Mouse (Mus musculus) brain, embryonic 14.5 days (tissue): Measurements from ENCODE around the gene Hoxd11. TPM values are rescaled to one million over a fixed set of nuclear protein-coding genes. Genes with fewer than 3 reads are reported as not detected.

Experiments
- DNase-seq: peaks from one replicate; pipeline ENCODE4 v3.0.0-alpha.2; 2011; ENCODE audit warnings: low read depth
- CTCF ChIP-seq: fragments of 200-500 bp; IDR thresholded peaks from 2 replicates; pipeline ENCODE4 v1.5.1; 2012; ENCODE audit warnings: inconsistent platforms, mild to moderate bottlenecking, moderate library complexity, borderline replicate concordance; ENCODE audit not compliant: insufficient read depth, insufficient read length; ENCODE audit errors: extremely low read depth
- POLR2A ChIP-seq: fragments of 200-500 bp; IDR thresholded peaks from 2 replicates; pipeline ENCODE4 v1.6.1; 2012; ENCODE audit warnings: mild to moderate bottlenecking, inconsistent platforms, borderline replicate concordance; ENCODE audit not compliant: poor library complexity, insufficient read depth, insufficient read length, severe bottlenecking; ENCODE audit errors: extremely low read depth
- polyA plus RNA-seq: library from polyadenylated mRNA; depleted of rRNA; stranded (reverse); fragments of >200 nt; gene quantifications from 2 replicates; pipeline ENCODE4 v1.2.3, GENCODE M21; 2012

Gene Hoxd11
- polyA plus RNA-seq, 1 experiment = not detected

- no peak for DNase-seq
- TF ChIP-seq POLR2A (no peak), CTCF (no peak)
Observed at GRCm38 (mm10) chr2:74714881-74715280, 35.5 kb downstream of the Hoxd11 start.

GRCm38 (mm10) chr2:74715504-74716241 lies 36.3 kb downstream of the Hoxd11 start:
- peak; percentile 89 for DNase-seq
- TF ChIP-seq CTCF (peak; percentile 87), POLR2A (no peak)

- no peak for DNase-seq
- TF ChIP-seq POLR2A (no peak), CTCF (no peak)
Observed at GRCm38 (mm10) chr2:74720384-74720783, 41.0 kb downstream of the Hoxd11 start.

GRCm38 (mm10) chr2:74720955-74721491 lies 41.7 kb downstream of the Hoxd11 start:
- no peak for DNase-seq
- TF ChIP-seq POLR2A (no peak), CTCF (no peak)

- no peak for DNase-seq
- TF ChIP-seq CTCF = no peak
- TF ChIP-seq POLR2A = no peak
Observed at GRCm38 (mm10) chr2:74721882-74722281, 42.5 kb downstream of the Hoxd11 start.

GRCm38 (mm10) chr2:74722949-74723348 lies 43.6 kb downstream of the Hoxd11 start:
- TF ChIP-seq CTCF (no peak), POLR2A (no peak)
- no peak for DNase-seq

GRCm38 (mm10) chr2:74724244-74725015 lies 45.1 kb downstream of the Hoxd11 start:
- TF ChIP-seq POLR2A = no peak
- no peak for TF ChIP-seq CTCF
- DNase-seq = no peak

GRCm38 (mm10) chr2:74725171-74725570 lies 45.8 kb downstream of the Hoxd11 start:
- DNase-seq = no peak

GRCm38 (mm10) chr2:74726551-74726950 lies 47.2 kb downstream of the Hoxd11 start, which contains the start of gene Gm28230:
Gene Gm28230 (plus strand): TSS chr2:74726728.
- no peak for TF ChIP-seq POLR2A
- no peak for TF ChIP-seq CTCF
- DNase-seq = no peak

More at GRCm38 (mm10) chr2:74725171-74725570, 45.8 kb downstream of the Hoxd11 start:
- no peak for TF ChIP-seq CTCF
- TF ChIP-seq POLR2A = no peak

GRCm38 (mm10) chr2:74726973-74727639 lies 47.7 kb downstream of the Hoxd11 start:
- no peak for DNase-seq
- TF ChIP-seq CTCF (no peak), POLR2A (no peak)
